Mouse (Mus musculus) myocyte (in vitro differentiated cells): ENCODE results near the gene Erbb2.

Source experiments
- E2F4 ChIP-seq: IDR thresholded peaks from one replicate; pipeline ENCODE4 v1.6.1; 2011; ENCODE audit warnings: mild to moderate bottlenecking, control low read depth, moderate library complexity; ENCODE audit not compliant: insufficient read depth
- MYOD1 ChIP-seq, 3 experiments: IDR thresholded peaks; one replicate each; pipeline ENCODE4 v1.6.1; 2011; ENCODE audit warnings: control low read depth in 2 of 3, low read depth in 2 of 3, mild to moderate bottlenecking in 2 of 3, moderate library complexity in 1 of 3; ENCODE audit not compliant: insufficient read length in 2 of 3, control insufficient read depth in 1 of 3
- MYOG ChIP-seq, 3 experiments: IDR thresholded peaks; one replicate each; pipeline ENCODE4 v1.6.1; 2011; ENCODE audit warnings: control low read depth in 2 of 3, low read depth in 2 of 3, mild to moderate bottlenecking in 2 of 3; ENCODE audit not compliant: insufficient read length in 2 of 3, control insufficient read depth in 1 of 3, insufficient read depth in 1 of 3
- POLR2A ChIP-seq: IDR thresholded peaks from one replicate; pipeline ENCODE4 v1.6.1; 2011; ENCODE audit warnings: low read depth, mild to moderate bottlenecking, control low read depth, moderate library complexity; ENCODE audit not compliant: insufficient read length
- USF1 ChIP-seq: IDR thresholded peaks from one replicate; pipeline ENCODE4 v1.6.1; 2011; ENCODE audit warnings: low read depth, mild to moderate bottlenecking, control low read depth, moderate library complexity

DNA sequence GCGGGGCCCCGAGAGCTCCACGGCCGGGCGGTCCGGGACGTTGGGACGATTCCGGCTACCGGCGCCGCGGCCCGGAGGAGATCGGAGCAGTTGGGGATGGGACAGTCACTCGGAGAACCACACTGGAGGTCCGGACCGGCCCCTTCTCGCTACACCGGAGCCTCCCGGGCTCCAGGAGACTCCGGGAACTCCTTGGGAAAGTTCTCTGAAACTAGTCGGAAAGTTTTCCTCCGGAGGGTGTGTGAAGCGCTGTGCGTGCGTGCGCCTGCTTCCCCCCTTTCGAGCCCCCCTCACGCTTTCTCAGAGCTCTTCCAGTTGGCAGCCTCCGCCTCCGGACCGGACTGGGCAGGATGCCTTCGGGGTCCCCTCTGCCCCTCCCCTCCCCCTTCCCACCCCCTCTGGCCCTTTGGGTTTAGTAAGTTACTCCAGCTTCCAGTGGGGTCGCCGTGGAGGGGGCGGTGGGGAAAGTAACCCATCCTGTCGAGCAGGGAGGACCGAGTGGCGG lies 579 bp downstream of the Erbb2 start:
- no peak for TF ChIP-seq MYOD1 (IDR thresholded peaks at IDR 0.05; ENCODE audit: control insufficient read depth in 1 of 3, insufficient read length in 2 of 3, low read depth in 2 of 3)
- TF ChIP-seq POLR2A = no peak
- TF ChIP-seq USF1 = no peak
- no peak for TF ChIP-seq E2F4
- TF ChIP-seq MYOG (IDR thresholded peaks at IDR 0.05; ENCODE audit: control insufficient read depth in 1 of 3, insufficient read depth in 1 of 3, insufficient read length in 2 of 3, low read depth in 2 of 3) = no peak
